Mouse (Mus musculus): ENCODE results near the gene Zfp507. TPM values are rescaled to one million over a fixed set of nuclear protein-coding genes. Genes with fewer than 3 reads are reported as not detected.

The Zfp507 gene
- 34.3 TPM for polyA plus RNA-seq (2017; shearing (Covaris generic))

GRCm38 (mm10) chr7:35802906-35803595, at the start of gene Zfp507:
Gene Zfp507, minus strand, starts transcription at chr7:35803003.

GRCm38 (mm10) chr7:35754033-35754885, 48.5 kb downstream of the Zfp507 start, which contains the start of gene Dpy19l3:
Gene Dpy19l3, minus strand, starts transcription at chr7:35754454.

Other genes starting within 250 kb of the Zfp507 start
- gene Nudt19, start 246.7 kb downstream of the Zfp507 start, polyA plus RNA-seq (2017; shearing (Covaris generic)): 20.7 TPM
- gene Rgs9bp, start 217.4 kb downstream of the Zfp507 start, polyA plus RNA-seq (2017; shearing (Covaris generic)): not detected
- 38.1 TPM for gene Ankrd27, start 216.8 kb downstream of the Zfp507 start, polyA plus RNA-seq (2017; shearing (Covaris generic))
- gene Pdcd5, start 155.5 kb downstream of the Zfp507 start, polyA plus RNA-seq (2017; shearing (Covaris generic)): 103 TPM
- gene Dpy19l3, start 48.5 kb downstream of the Zfp507 start, polyA plus RNA-seq (2017; shearing (Covaris generic)): 25.1 TPM